Mouse (Mus musculus): ENCODE results near the gene Timm10. TPM values are rescaled to one million over a fixed set of nuclear protein-coding genes. Genes with fewer than 3 reads are reported as not detected.

The Timm10 gene
- polyA plus RNA-seq, 1 experiment from 2014 or later = 90.7 TPM

DNA sequence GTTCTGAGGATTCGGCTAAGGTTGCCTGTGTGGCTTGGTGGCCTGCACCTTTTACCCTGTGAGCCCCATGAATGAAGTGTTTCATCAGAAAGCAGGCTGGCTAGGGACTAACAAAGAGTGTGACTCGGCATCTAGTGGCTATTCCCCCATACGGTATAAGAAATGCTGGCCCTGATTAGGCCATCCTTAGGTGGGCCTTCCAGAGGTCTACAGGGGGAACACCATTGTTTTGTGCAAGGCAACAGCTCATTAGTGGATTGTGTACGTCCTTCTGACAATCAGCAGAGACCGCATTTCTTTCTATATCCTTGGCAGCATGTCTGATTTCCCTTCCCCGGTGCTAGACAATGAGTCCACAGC lies 16.3 kb upstream of the Timm10 start:
- H3K4me2 ChIP-seq (ENCODE audit: low read length) = peak overlapping the region; percentile 42; the same call in 1 of the 2 replicates
- H3K9ac ChIP-seq (ENCODE audit: low read length) = no peak overlapping the region
- H3K27me3 ChIP-seq (replicated peaks; ENCODE audit: control insufficient read depth, insufficient read depth, low read length) = no peaks in the 10 kb centered on the region
- WGBS = 48% methylated on average over 6 of the region's 6 CpGs
- H3K4me3 ChIP-seq (ENCODE audit: low read depth, low read length) = no peak overlapping the region
- no peaks in the 10 kb centered on the region for H3K36me3 ChIP-seq (ENCODE audit: control insufficient read depth, insufficient read depth, low read length)
- H3K4me1 ChIP-seq (ENCODE audit: control insufficient read depth, insufficient read depth, low read length) = peaks cover 8% of the 10 kb centered on the region
- H3K9me3 ChIP-seq (replicated peaks; ENCODE audit: control insufficient read depth, low read length) = no peaks in the 10 kb centered on the region
- ATAC-seq = peak; percentile 54; the same call in 1 of the 2 replicates
- no peak for DNase-seq (ENCODE audit: low spot score)
- no peak overlapping the region for H3K27ac ChIP-seq (ENCODE audit: low read depth, low read length)

DNA sequence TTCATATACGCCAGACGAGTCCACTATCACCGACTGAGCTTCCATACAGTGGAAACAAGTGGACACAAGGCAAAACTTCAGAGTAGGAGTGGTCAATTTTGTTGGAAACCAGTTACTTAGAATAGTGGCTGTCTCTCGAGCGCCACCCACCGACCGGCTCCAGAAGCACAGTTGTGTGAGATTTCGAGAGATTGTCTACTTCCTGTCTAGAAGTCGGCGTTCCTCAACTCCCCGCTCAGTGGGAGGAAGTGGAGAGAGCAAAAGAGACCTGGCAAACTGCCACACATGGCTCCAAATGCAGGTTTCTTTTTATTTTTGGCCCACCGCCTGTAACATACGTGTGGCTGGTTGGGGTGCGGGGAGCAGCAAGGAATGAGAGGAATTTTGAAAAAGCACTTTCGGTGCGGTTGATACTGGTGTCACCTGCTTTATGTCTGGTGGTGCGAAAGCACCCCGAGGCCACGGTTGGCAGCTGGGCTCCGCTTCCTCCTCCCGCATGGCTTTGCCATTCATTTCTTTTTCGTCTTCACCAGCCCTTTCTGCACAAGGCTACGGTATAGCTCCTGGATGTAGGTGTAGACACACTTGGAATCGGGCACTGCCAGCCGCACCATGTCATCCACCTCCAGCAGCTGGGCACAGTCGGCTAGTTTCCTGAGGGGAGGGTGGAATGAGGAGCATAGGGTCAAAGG lies 15.8 kb upstream of the Timm10 start:
- H3K27ac ChIP-seq (ENCODE audit: low read depth, low read length) = no peak overlapping the region
- H3K27me3 ChIP-seq (replicated peaks; ENCODE audit: control insufficient read depth, insufficient read depth, low read length) = no peaks in the 10 kb centered on the region
- peak; percentile 81 for ATAC-seq
- WGBS = 38% methylated on average over 26 of the region's 26 CpGs
- H3K9ac ChIP-seq (ENCODE audit: low read length) = no peak overlapping the region
- H3K4me2 ChIP-seq (ENCODE audit: low read length) = peak overlapping the region; percentile 42
- H3K4me3 ChIP-seq (ENCODE audit: low read depth, low read length) = no peak overlapping the region
- peak; percentile 84 for DNase-seq (ENCODE audit: low spot score)
- H3K9me3 ChIP-seq (replicated peaks; ENCODE audit: control insufficient read depth, low read length) = no peaks in the 10 kb centered on the region
- no peaks in the 10 kb centered on the region for H3K36me3 ChIP-seq (ENCODE audit: control insufficient read depth, insufficient read depth, low read length)
- peaks cover 8% of the 10 kb centered on the region for H3K4me1 ChIP-seq (ENCODE audit: control insufficient read depth, insufficient read depth, low read length)

- Histone ChIP-seq H3K4me3 (ENCODE audit: low read depth, low read length) (no peak overlapping the region), H3K4me1 (ENCODE audit: control insufficient read depth, insufficient read depth, low read length) (peaks cover 8% of the 10 kb centered on the region), H3K9ac (ENCODE audit: low read length) (no peak overlapping the region), H3K4me2 (ENCODE audit: low read length) (no peak overlapping the region), H3K9me3 (replicated peaks; ENCODE audit: control insufficient read depth, low read length) (no peaks in the 10 kb centered on the region), H3K27me3 (replicated peaks; ENCODE audit: control insufficient read depth, insufficient read depth, low read length) (no peaks in the 10 kb centered on the region), H3K36me3 (ENCODE audit: control insufficient read depth, insufficient read depth, low read length) (no peaks in the 10 kb centered on the region), H3K27ac (ENCODE audit: low read depth, low read length) (no peak overlapping the region)
- WGBS = 92% methylated on average over 7 of the region's 7 CpGs
- ATAC-seq = no peak
- DNase-seq (ENCODE audit: low spot score) = no peak
Observed at GRCm38 (mm10) chr2:84811880-84812279, 14.9 kb upstream of the Timm10 start.

GRCm38 (mm10) chr2:84812676-84813075 lies 14.1 kb upstream of the Timm10 start:
- WGBS = 74% methylated on average over 6 of the region's 6 CpGs
- no peak for DNase-seq (ENCODE audit: low spot score)

GRCm38 (mm10) chr2:84819861-84820260 lies 6.9 kb upstream of the Timm10 start:
- no peaks in the 10 kb centered on the region for H3K9me3 ChIP-seq (replicated peaks; ENCODE audit: control insufficient read depth, low read length)
- DNase-seq (ENCODE audit: low spot score) (no peak), ATAC-seq (no peak)
- no peak overlapping the region for H3K9ac ChIP-seq (ENCODE audit: low read length)
- no peak overlapping the region for H3K4me2 ChIP-seq (ENCODE audit: low read length)
- no peaks in the 10 kb centered on the region for H3K36me3 ChIP-seq (ENCODE audit: control insufficient read depth, insufficient read depth, low read length)
- 74% methylated on average over 3 of the region's 3 CpGs for WGBS
- H3K27me3 ChIP-seq (replicated peaks; ENCODE audit: control insufficient read depth, insufficient read depth, low read length) = 0 out of 2 replicates have a peak, but pooled peaks cover 3% of the 10 kb centered on the region
- H3K27ac ChIP-seq (ENCODE audit: low read depth, low read length) = no peak overlapping the region
- H3K4me3 ChIP-seq (ENCODE audit: low read depth, low read length) = no peak overlapping the region
- no peaks in the 10 kb centered on the region for H3K4me1 ChIP-seq (ENCODE audit: control insufficient read depth, insufficient read depth, low read length)

More at GRCm38 (mm10) chr2:84812676-84813075, 14.1 kb upstream of the Timm10 start:
- Histone ChIP-seq H3K27ac (ENCODE audit: low read depth, low read length) (no peak overlapping the region), H3K9me3 (replicated peaks; ENCODE audit: control insufficient read depth, low read length) (no peaks in the 10 kb centered on the region), H3K9ac (ENCODE audit: low read length) (no peak overlapping the region), H3K27me3 (replicated peaks; ENCODE audit: control insufficient read depth, insufficient read depth, low read length) (no peaks in the 10 kb centered on the region), H3K4me2 (ENCODE audit: low read length) (no peak overlapping the region), H3K36me3 (ENCODE audit: control insufficient read depth, insufficient read depth, low read length) (no peaks in the 10 kb centered on the region), H3K4me3 (ENCODE audit: low read depth, low read length) (no peak overlapping the region), H3K4me1 (ENCODE audit: control insufficient read depth, insufficient read depth, low read length) (peaks cover 8% of the 10 kb centered on the region)
- ATAC-seq = no peak

GRCm38 (mm10) chr2:84822552-84822951 lies 4.2 kb upstream of the Timm10 start, which contains the start of gene Smtnl1:
TSS of gene Smtnl1 (minus strand) at chr2:84822652.
- H3K9me3 ChIP-seq (replicated peaks; ENCODE audit: control insufficient read depth, low read length) = no peaks in the 10 kb centered on the region
- ATAC-seq (no peak), DNase-seq (ENCODE audit: low spot score) (no peak)
- no peaks in the 10 kb centered on the region for H3K36me3 ChIP-seq (ENCODE audit: control insufficient read depth, insufficient read depth, low read length)
- 0 out of 2 replicates have a peak, but pooled peaks cover 3% of the 10 kb centered on the region for H3K27me3 ChIP-seq (replicated peaks; ENCODE audit: control insufficient read depth, insufficient read depth, low read length)
- no peak within 1 kb of the TSS for H3K9ac ChIP-seq (ENCODE audit: low read length)
- peaks cover 1% of the 10 kb centered on the region; the same call in 1 of the 2 replicates for H3K4me1 ChIP-seq (ENCODE audit: control insufficient read depth, insufficient read depth, low read length)
- 68% methylated on average over 13 of the region's 13 CpGs for WGBS
- H3K4me2 ChIP-seq (ENCODE audit: low read length) = no peak within 1 kb of the TSS
- no peak within 1 kb of the TSS for H3K4me3 ChIP-seq (ENCODE audit: low read depth, low read length)
- no peak within 1 kb of the TSS for H3K27ac ChIP-seq (ENCODE audit: low read depth, low read length)

DNA sequence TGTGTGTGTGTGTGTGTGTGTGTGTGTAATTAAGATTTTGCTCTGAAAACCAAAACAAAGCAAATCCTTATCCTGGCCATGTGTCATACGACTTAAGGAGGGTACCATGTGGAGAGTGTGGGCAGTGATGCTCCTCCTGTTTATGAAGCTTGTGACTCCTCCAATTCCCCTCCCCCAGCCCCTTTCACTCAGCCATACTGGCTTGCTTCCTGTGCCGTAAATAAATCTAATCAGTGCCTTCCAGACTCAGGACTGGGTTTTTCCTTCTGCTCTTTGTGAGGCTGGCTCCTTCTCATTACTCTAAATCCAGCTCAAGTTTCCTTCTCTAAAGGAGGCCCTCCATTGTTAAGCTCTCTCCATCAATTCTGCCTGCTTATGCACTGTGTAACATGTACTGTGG lies 3.6 kb upstream of the Timm10 start:
- ATAC-seq (no peak), DNase-seq (ENCODE audit: low spot score) (no peak)
- H3K9ac ChIP-seq (ENCODE audit: low read length) = no peak overlapping the region
- 0 out of 2 replicates have a peak, but pooled peaks cover 3% of the 10 kb centered on the region for H3K27me3 ChIP-seq (replicated peaks; ENCODE audit: control insufficient read depth, insufficient read depth, low read length)
- peaks cover 4% of the 10 kb centered on the region; the same call in 1 of the 2 replicates for H3K4me1 ChIP-seq (ENCODE audit: control insufficient read depth, insufficient read depth, low read length)
- whole genome bisulfite sequencing = 43% methylated on average over 2 of the region's 2 CpGs
- no peaks in the 10 kb centered on the region for H3K9me3 ChIP-seq (replicated peaks; ENCODE audit: control insufficient read depth, low read length)
- no peak overlapping the region for H3K4me3 ChIP-seq (ENCODE audit: low read depth, low read length)
- H3K27ac ChIP-seq (ENCODE audit: low read depth, low read length) = no peak overlapping the region
- no peaks in the 10 kb centered on the region for H3K36me3 ChIP-seq (ENCODE audit: control insufficient read depth, insufficient read depth, low read length)
- H3K4me2 ChIP-seq (ENCODE audit: low read length) = no peak overlapping the region

DNA sequence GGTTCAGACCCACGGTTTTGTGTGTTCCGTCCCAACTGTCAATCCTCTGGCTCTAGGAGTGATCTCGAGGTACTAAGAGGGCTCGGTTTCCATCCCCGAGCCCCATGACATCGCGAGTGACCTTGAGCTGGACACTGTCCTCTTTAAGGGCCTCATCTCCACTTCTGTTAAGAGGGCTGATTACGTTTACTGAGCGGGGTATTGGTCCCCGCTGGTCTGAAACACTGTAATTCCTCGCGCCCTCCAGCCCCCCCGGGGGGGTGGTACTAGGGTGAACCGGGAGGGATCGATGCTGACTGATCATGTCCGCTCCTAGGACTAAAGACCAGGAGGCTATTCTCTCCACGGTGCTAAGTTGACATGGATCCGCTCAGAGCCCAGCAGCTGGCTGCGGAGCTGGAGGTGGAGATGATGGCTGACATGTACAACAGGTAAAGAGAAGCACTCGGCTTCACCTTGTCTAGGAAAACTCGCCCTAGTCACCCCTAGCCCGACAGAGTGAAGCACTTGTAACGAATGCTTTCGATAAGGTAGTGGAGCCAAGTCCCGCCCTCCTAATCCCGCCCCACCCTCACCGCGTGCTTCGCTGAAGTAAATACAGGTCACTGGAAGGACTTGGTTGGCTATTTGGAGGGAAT lies 605 bp downstream of the Timm10 start:
- H3K27me3 ChIP-seq (replicated peaks; ENCODE audit: control insufficient read depth, insufficient read depth, low read length) = 0 out of 2 replicates have a peak, but pooled peaks cover 3% of the 10 kb centered on the region
- no peaks in the 10 kb centered on the region for H3K9me3 ChIP-seq (replicated peaks; ENCODE audit: control insufficient read depth, low read length)
- H3K27ac ChIP-seq (ENCODE audit: low read depth, low read length) = no peak overlapping the region
- H3K9ac ChIP-seq (ENCODE audit: low read length) = peak overlapping the region; percentile 74
- peak overlapping the region; percentile 99 for H3K4me2 ChIP-seq (ENCODE audit: low read length)
- peaks cover 4% of the 10 kb centered on the region; the same call in 1 of the 2 replicates for H3K4me1 ChIP-seq (ENCODE audit: control insufficient read depth, insufficient read depth, low read length)
- ATAC-seq (peak; percentile 21), DNase-seq (ENCODE audit: low spot score) (no peak)
- WGBS = under 1% methylated on average over 29 of the region's 29 CpGs
- H3K4me3 ChIP-seq (ENCODE audit: low read depth, low read length) = peak overlapping the region; percentile 61
- peaks cover 12% of the 10 kb centered on the region; the same call in 1 of the 2 replicates for H3K36me3 ChIP-seq (ENCODE audit: control insufficient read depth, insufficient read depth, low read length)
